Mouse (Mus musculus) hindbrain, embryonic 11.5 days (tissue): ENCODE measurements around the gene Tmem120b. TPM values are rescaled to one million over a fixed set of nuclear protein-coding genes. Genes with fewer than 3 reads are reported as not detected.
A peak's percentile ranks its signal among the peaks of the same experiment; 100 is the strongest.

Experiments
- ATAC-seq: fragments of 200-750 bp; cut with Nextera tagmentation; 2 replicates; pipeline ENCODE4 v1.8.0; 2017; ENCODE audit warnings: mild to moderate bottlenecking, moderate TSS enrichment, moderate library complexity; ENCODE audit not compliant: low FRiP score
- DNase-seq: peaks from one replicate; pipeline ENCODE4 v3.0.0-alpha.2; 2015; ENCODE audit warnings: low spot score
- H3K27ac ChIP-seq: fragments of 300-500 bp; sonication (generic); 2 replicates; pipeline ENCODE4 v1.5.1; 2014; ENCODE audit warnings: mild to moderate bottlenecking, low read depth, low read length
- H3K27me3 ChIP-seq: fragments of 300-500 bp; sonication (generic); 2 replicates; pipeline ENCODE4 v1.6.1; 2014; ENCODE audit warnings: mild to moderate bottlenecking, low read length, moderate library complexity, mixed read lengths; ENCODE audit not compliant: control insufficient read depth, insufficient read depth
- H3K36me3 ChIP-seq: fragments of 300-500 bp; sonication (generic); 2 replicates; pipeline ENCODE4 v1.6.1; 2014; ENCODE audit warnings: mild to moderate bottlenecking, low read length, moderate library complexity, mixed read lengths; ENCODE audit not compliant: control insufficient read depth, insufficient read depth
- H3K4me1 ChIP-seq: fragments of 300-500 bp; sonication (generic); replicated peaks from 2 replicates; pipeline ENCODE4 v1.6.1; 2014; ENCODE audit warnings: low read length, mixed read lengths; ENCODE audit not compliant: control insufficient read depth, insufficient read depth
- H3K4me2 ChIP-seq: fragments of 300-500 bp; sonication (generic); replicated peaks from 2 replicates; pipeline ENCODE4 v1.6.1; 2014; ENCODE audit warnings: mild to moderate bottlenecking, low read depth, low read length
- H3K4me3 ChIP-seq: fragments of 300-500 bp; sonication (generic); 2 replicates; pipeline ENCODE4 v1.5.1; 2014; ENCODE audit warnings: low read depth, low read length
- H3K9ac ChIP-seq: fragments of 300-500 bp; sonication (generic); 2 replicates; pipeline ENCODE4 v1.6.1; 2014; ENCODE audit warnings: low read depth, low read length
- H3K9me3 ChIP-seq: fragments of 300-500 bp; sonication (generic); 2 replicates; pipeline ENCODE4 v1.6.1; 2016; ENCODE audit warnings: low read length; ENCODE audit not compliant: control insufficient read depth
- whole genome bisulfite sequencing: fragments of 180-500 bp; shearing (Covaris S2); extraction: QIAGEN DNeasy Blood & Tissue Kit; methylation state at CpG from one replicate; pipeline ENCODE4 v1.1.7; 2014; 5-methylcytosine and 5-hydroxymethylcytosine counted together
- polyA plus RNA-seq: library from polyadenylated mRNA; unstranded; fragments of >200 nt; fragmentation: Nextera tagmentation; extraction: Ambion mirVana; gene quantifications from 2 replicates; pipeline ENCODE4 v1.2.1, GENCODE M21; 2014

The Tmem120b gene
- polyA plus RNA-seq, 1 experiment from 2014 or later: 7.8 TPM

GRCm38 (mm10) chr5:123143251-123143970, 75.2 kb downstream of the Tmem120b start:
- Histone ChIP-seq H3K4me1 (peaks cover 11% of the 10 kb centered on the region), H3K27me3 (no peaks in the 10 kb centered on the region), H3K9ac (peak overlapping the region; percentile 99), H3K4me2 (peak overlapping the region; percentile 100), H3K4me3 (peak overlapping the region; percentile 96), H3K9me3 (no peaks in the 10 kb centered on the region), H3K36me3 (peaks cover 15% of the 10 kb centered on the region; the same call in 1 of the 2 replicates), H3K27ac (peak overlapping the region; percentile 100)
- ATAC-seq (no peak), DNase-seq (peak; percentile 67)
- under 1% methylated on average over 24 of the region's 24 CpGs for WGBS

- no peaks in the 10 kb centered on the region for H3K9me3 ChIP-seq
- peak overlapping the region; percentile 96 for H3K4me3 ChIP-seq
- peaks cover 11% of the 10 kb centered on the region for H3K4me1 ChIP-seq
- H3K27me3 ChIP-seq: no peaks in the 10 kb centered on the region
- H3K36me3 ChIP-seq: peaks cover 17% of the 10 kb centered on the region; the same call in 1 of the 2 replicates
- ATAC-seq: no peak
- H3K9ac ChIP-seq: peak overlapping the region; percentile 99
- H3K4me2 ChIP-seq: peak overlapping the region; percentile 100
- 4% methylated on average over 17 of the region's 17 CpGs for WGBS
- DNase-seq: no peak
- no peak overlapping the region for H3K27ac ChIP-seq
Measured at GRCm38 (mm10) chr5:123143971-123144745, 75.9 kb downstream of the Tmem120b start.

GRCm38 (mm10) chr5:123144746-123145590, 76.8 kb downstream of the Tmem120b start:
- Histone ChIP-seq H3K9ac (no peak overlapping the region), H3K4me1 (peaks cover 12% of the 10 kb centered on the region), H3K9me3 (no peaks in the 10 kb centered on the region), H3K4me3 (peak overlapping the region; percentile 96), H3K36me3 (peaks cover 17% of the 10 kb centered on the region; the same call in 1 of the 2 replicates), H3K4me2 (peak overlapping the region; percentile 100), H3K27me3 (no peaks in the 10 kb centered on the region), H3K27ac (no peak overlapping the region)
- ATAC-seq (no peak), DNase-seq (no peak)
- 40% methylated on average over 20 of the region's 20 CpGs for WGBS

GRCm38 (mm10) chr5:123146357-123146756, 78.1 kb downstream of the Tmem120b start:
- H3K36me3 ChIP-seq: peaks cover 17% of the 10 kb centered on the region; the same call in 1 of the 2 replicates
- no peak overlapping the region for H3K4me2 ChIP-seq
- no peaks in the 10 kb centered on the region for H3K27me3 ChIP-seq
- H3K4me3 ChIP-seq: no peak overlapping the region
- no peak overlapping the region for H3K27ac ChIP-seq
- 85% methylated on average over 11 of the region's 11 CpGs for WGBS
- H3K9me3 ChIP-seq: no peaks in the 10 kb centered on the region
- H3K4me1 ChIP-seq: peaks cover 21% of the 10 kb centered on the region
- DNase-seq: no peak
- no peak overlapping the region for H3K9ac ChIP-seq
- no peak for ATAC-seq

- Histone ChIP-seq H3K9ac (no peak overlapping the region), H3K36me3 (peaks cover 19% of the 10 kb centered on the region; the same call in 1 of the 2 replicates), H3K27me3 (no peaks in the 10 kb centered on the region), H3K4me3 (no peak overlapping the region), H3K27ac (no peak overlapping the region), H3K4me2 (no peak overlapping the region), H3K4me1 (peaks cover 21% of the 10 kb centered on the region), H3K9me3 (no peaks in the 10 kb centered on the region)
- no peak for DNase-seq
- 84% methylated on average over 17 of the region's 17 CpGs for WGBS
- no peak for ATAC-seq
Measured at GRCm38 (mm10) chr5:123147569-123147968, 79.4 kb downstream of the Tmem120b start.

- H3K9ac ChIP-seq: no peak overlapping the region
- H3K27me3 ChIP-seq: no peaks in the 10 kb centered on the region
- 81% methylated on average over 19 of the region's 25 CpGs for WGBS
- H3K9me3 ChIP-seq: no peaks in the 10 kb centered on the region
- DNase-seq (no peak), ATAC-seq (no peak)
- peaks cover 19% of the 10 kb centered on the region; the same call in 1 of the 2 replicates for H3K36me3 ChIP-seq
- peaks cover 21% of the 10 kb centered on the region for H3K4me1 ChIP-seq
- H3K4me2 ChIP-seq: no peak overlapping the region
- H3K27ac ChIP-seq: no peak overlapping the region
- H3K4me3 ChIP-seq: no peak overlapping the region
Measured at GRCm38 (mm10) chr5:123148073-123148722, 80.0 kb downstream of the Tmem120b start.

- peak; percentile 75 for ATAC-seq
- Histone ChIP-seq H3K36me3 (peaks cover 21% of the 10 kb centered on the region; the same call in 1 of the 2 replicates), H3K4me1 (peaks cover 17% of the 10 kb centered on the region), H3K27ac (no peak overlapping the region), H3K27me3 (no peaks in the 10 kb centered on the region), H3K9me3 (no peaks in the 10 kb centered on the region), H3K9ac (peak overlapping the region; percentile 4; the same call in 1 of the 2 replicates), H3K4me2 (peak overlapping the region; percentile 37), H3K4me3 (peak overlapping the region; percentile 25)
- peak; percentile 92 for DNase-seq
- WGBS: 15% methylated on average over 19 of the region's 19 CpGs
Measured at GRCm38 (mm10) chr5:123149451-123150400, 81.5 kb downstream of the Tmem120b start.
